Mouse (Mus musculus): Measurements from ENCODE around the gene Rreb1.

GRCm38 (mm10) chr13:37845156-37845555 is 67.0 kb downstream of the Rreb1 start:
- TF ChIP-seq CTCF (IDR thresholded peaks at IDR 0.05; ENCODE audit: low read depth, low read length): no peak
- no peak for TF ChIP-seq POLR2A (IDR thresholded peaks at IDR 0.05; ENCODE audit: extremely low read depth, insufficient read depth, low read length)

Measured in liver, adult 2 months (tissue).